Comparison of ENCODE assay signal across 21 mouse cellular contexts in the genomic region with DNA sequence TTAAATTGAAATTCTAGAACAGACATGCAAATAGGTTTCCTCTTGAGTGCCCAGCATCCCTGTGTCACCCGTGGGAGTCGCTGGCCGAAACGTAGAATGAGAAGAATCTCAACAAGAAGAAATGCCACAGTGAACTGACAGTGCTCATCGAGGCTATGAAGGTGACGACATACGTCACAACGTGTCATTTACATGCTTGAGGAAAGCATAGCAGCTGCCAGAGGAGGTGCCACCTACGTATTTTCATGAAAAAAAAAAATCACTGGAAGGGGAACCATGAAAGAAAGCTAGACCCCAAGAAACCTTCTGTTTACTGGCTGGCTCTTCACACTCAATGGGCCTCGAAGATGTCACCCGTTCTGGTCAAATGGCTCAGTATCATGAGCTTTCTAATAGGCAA. TPM values are rescaled to one million over a fixed set of nuclear protein-coding genes. Genes with fewer than 3 reads are reported as not detected.
A peak's percentile ranks its signal among the peaks of the same experiment; 100 is the strongest.
DNase-seq lines count a peak whose midpoint lies in the region; ATAC-seq and TF ChIP-seq lines count a peak whose summit lies in the region.
"Had no signal": no experiment of that assay in that cellular context is flagged by ENCODE, and none has a peak within 500 bp of the region (broad histone marks: within the 10 kb centered on the region; RNA-seq: fewer than 3 reads in every experiment).

No protein-coding gene starts in this region.

- TF ChIP-seq CTCF in liver, embryonic 14.5 days (IDR thresholded peaks at IDR 0.05; ENCODE audit: low read depth) = no peak
- no peak for TF ChIP-seq CTCF in forebrain, postnatal 0 days (IDR thresholded peaks at IDR 0.05; ENCODE audit: low read depth)

- peaks cover 0 to 4% of the 10 kb centered on the region in 2 experiments; a peak in 1 of 4 replicates for H3K4me1 ChIP-seq in liver, embryonic 14.5 days (replicated peaks; ENCODE audit: control insufficient read depth in 2 of 2, insufficient read depth in 2 of 2, low read length in 1 of 2)
- no peaks in the 10 kb centered on the region for H3K4me1 ChIP-seq in hindbrain, embryonic 12.5 days
- H3K4me1 ChIP-seq in forebrain, postnatal 0 days (ENCODE audit: insufficient read depth) = no peaks in the 10 kb centered on the region
- H3K4me1 ChIP-seq: heart, embryonic 15.5 days; hindbrain, embryonic 10.5 days; midbrain, embryonic 12.5 days had no signal

- ATAC-seq in activated CD4-positive, CD25-positive, alpha-beta regulatory T cell, adult 4 months = peak; percentile 63
- no peak for ATAC-seq in liver, embryonic 14.5 days (ENCODE audit: insufficient read depth)
- no peak for ATAC-seq in hindbrain, embryonic 12.5 days (ENCODE audit: low FRiP score)
- ATAC-seq in forebrain, postnatal 0 days = no peak
- ATAC-seq: forebrain, embryonic 16.5 days had no signal

- TF ChIP-seq EP300 in liver, embryonic 14.5 days (IDR thresholded peaks at IDR 0.05; ENCODE audit: low read depth) = no peak

- H3K4me2 ChIP-seq in liver, embryonic 14.5 days (ENCODE audit: low read depth) = peak overlapping the region; percentile 36
- peak overlapping the region; percentile 93 for H3K4me2 ChIP-seq in myocyte (ENCODE audit: low read depth)
- no peak overlapping the region for H3K4me2 ChIP-seq in hindbrain, embryonic 12.5 days (replicated peaks)
- no peak overlapping the region for H3K4me2 ChIP-seq in forebrain, postnatal 0 days (ENCODE audit: low read depth)
- H3K4me2 ChIP-seq: heart, embryonic 15.5 days; midbrain, embryonic 12.5 days had no signal

- TF ChIP-seq POLR2A in myocyte (IDR thresholded peaks at IDR 0.05; ENCODE audit: insufficient read length, low read depth) = no peak

- H3K27me3 ChIP-seq in liver, embryonic 14.5 days (ENCODE audit: control insufficient read depth, insufficient read depth, low read length) = 0 out of 2 replicates have a peak, but pooled peaks cover 2% of the 10 kb centered on the region
- H3K27me3 ChIP-seq in myocyte (ENCODE audit: control insufficient read depth, insufficient read depth, insufficient read length) = no peaks in the 10 kb centered on the region
- 0 out of 2 replicates have a peak, but pooled peaks cover 3% of the 10 kb centered on the region for H3K27me3 ChIP-seq in hindbrain, embryonic 12.5 days
- H3K27me3 ChIP-seq in forebrain, postnatal 0 days (ENCODE audit: insufficient read depth, low read length) = no peaks in the 10 kb centered on the region
- H3K27me3 ChIP-seq: heart, embryonic 15.5 days; midbrain, embryonic 12.5 days had no signal

- no peaks in the 10 kb centered on the region for H3K9me3 ChIP-seq in liver, embryonic 14.5 days (ENCODE audit: control insufficient read depth, low read length)
- no peaks in the 10 kb centered on the region for H3K9me3 ChIP-seq in hindbrain, embryonic 12.5 days (replicated peaks)
- no peaks in the 10 kb centered on the region for H3K9me3 ChIP-seq in forebrain, postnatal 0 days (ENCODE audit: low read length)
- H3K9me3 ChIP-seq: heart, embryonic 15.5 days; hindbrain, embryonic 10.5 days; midbrain, embryonic 12.5 days had no signal

- 59% methylated on average over 11 of the region's 11 CpGs for WGBS in liver, embryonic 14.5 days (ENCODE audit: insufficient replicate concordance)
- WGBS in hindbrain, embryonic 12.5 days = 89% methylated on average over 11 of the region's 11 CpGs
- 87% methylated on average over 11 of the region's 11 CpGs for WGBS in forebrain, postnatal 0 days

- H3K9ac ChIP-seq in liver, embryonic 14.5 days (replicated peaks) = no peak overlapping the region
- H3K9ac ChIP-seq in hindbrain, embryonic 12.5 days = no peak overlapping the region
- no peak overlapping the region for H3K9ac ChIP-seq in forebrain, postnatal 0 days
- H3K9ac ChIP-seq: heart, embryonic 15.5 days; midbrain, embryonic 12.5 days had no signal

- H3K4me3 ChIP-seq in liver, embryonic 14.5 days (ENCODE audit: insufficient read depth in 1 of 2, low read depth in 2 of 2, low read length in 2 of 2) = no peak overlapping the region
- H3K4me3 ChIP-seq in myocyte = peak overlapping the region; percentile 1
- no peak overlapping the region for H3K4me3 ChIP-seq in hindbrain, embryonic 12.5 days
- no peak overlapping the region for H3K4me3 ChIP-seq in forebrain, postnatal 0 days (ENCODE audit: low read depth, low read length)
- H3K4me3 ChIP-seq: heart, adult 2 months; heart, embryonic 15.5 days; hindbrain, embryonic 10.5 days; midbrain, embryonic 12.5 days had no signal

- H3ac ChIP-seq in myocyte (ENCODE audit: control insufficient read depth, insufficient read length) = no peak overlapping the region

- DNase-seq in CD4-positive, CD25-positive, alpha-beta regulatory T cell, adult 2 months (ENCODE audit: low read depth, low spot score) = peak; percentile 78
- no peak for DNase-seq in liver, embryonic 14.5 days (ENCODE audit: low read depth in 3 of 3, low spot score in 3 of 3)
- no peak for DNase-seq in forebrain, postnatal 0 days
- DNase-seq in frontal cortex, postnatal 14 days (ENCODE audit: low spot score in 2 of 2) = no peak
- DNase-seq: cerebellum, adult 9-11 months; gastrocnemius, adult 2 months; layer of hippocampus, postnatal 36 days; lung, adult 2 months had no signal

- no peak overlapping the region for H3K27ac ChIP-seq in liver, embryonic 14.5 days
- H3K27ac ChIP-seq in hindbrain, embryonic 12.5 days = no peak overlapping the region
- no peak overlapping the region for H3K27ac ChIP-seq in forebrain, postnatal 0 days (ENCODE audit: low read depth, low read length)
- H3K27ac ChIP-seq: heart, adult 2 months; heart, embryonic 15.5 days; hindbrain, embryonic 10.5 days; midbrain, embryonic 12.5 days; stomach, postnatal 0 days had no signal

- H3K36me3 ChIP-seq in liver, embryonic 14.5 days (replicated peaks; ENCODE audit: control insufficient read depth, insufficient read depth, low read depth) = no peaks in the 10 kb centered on the region
- no peaks in the 10 kb centered on the region for H3K36me3 ChIP-seq in myocyte (ENCODE audit: control insufficient read depth, insufficient read depth)
- H3K36me3 ChIP-seq in hindbrain, embryonic 12.5 days = no peaks in the 10 kb centered on the region
- no peaks in the 10 kb centered on the region for H3K36me3 ChIP-seq in forebrain, postnatal 0 days (ENCODE audit: insufficient read depth)
- H3K36me3 ChIP-seq: heart, embryonic 15.5 days; hindbrain, embryonic 10.5 days; midbrain, embryonic 12.5 days had no signal

- no peaks in the 10 kb centered on the region for H3K79me2 ChIP-seq in myocyte (ENCODE audit: control insufficient read depth, insufficient read depth)

TF ChIP-seq in myocyte, 11 proteins besides CTCF, POLR2A, EP300 and RAD21:
- no peak for TF ChIP-seq E2F4 (IDR thresholded peaks at IDR 0.05; ENCODE audit: insufficient read depth)
- peak in 2 of 3 experiments; percentile 12 to 48 for TF ChIP-seq MYOD1 (IDR thresholded peaks at IDR 0.05; ENCODE audit: control insufficient read depth in 1 of 3, insufficient read length in 2 of 3, low read depth in 2 of 3)

RNA-seq across cellular contexts. Expression of a gene that starts 54.0 kb away (rescaled TPM):
- 10 to 100 TPM; 11.3 to 16.4 TPM for polyA plus RNA-seq in activated CD4-positive, CD25-positive, alpha-beta regulatory T cell, adult 4 months (2017; shearing (Covaris generic))
- 0.03 and 0.11 TPM in 2 replicates for polyA plus RNA-seq in liver, embryonic 14.5 days (2012; rRNA removed)
- polyA plus RNA-seq in liver, embryonic 14.5 days (2014; fragmentation: Nextera tagmentation; extraction: Ambion mirVana) = not detected in 2 replicates
- not detected for polyA plus RNA-seq in myocyte (2012; fragmentation: generic; extraction: Trizol)
- polyA plus RNA-seq in hindbrain, embryonic 12.5 days (2016; fragmentation: Nextera tagmentation; extraction: Ambion mirVana) = 0.20 and 0.21 TPM in 2 replicates
- 0.10 and 0.15 TPM in 2 replicates for total RNA-seq in forebrain, postnatal 0 days (2014; rRNA removed)
- polyA plus RNA-seq in forebrain, postnatal 0 days (2015; fragmentation: Nextera tagmentation; extraction: Ambion mirVana) = not detected in 2 replicates
- total RNA-seq: adrenal gland, postnatal 4 days; gastrocnemius, adult 2 months; heart, adult 2 months; left cerebral cortex, postnatal 36 days had no signal
- polyA plus RNA-seq: erythroblast, embryonic 14.5 days; hindbrain, embryonic 10.5 days; kidney, embryonic 16.5 days; midbrain, embryonic 12.5 days; stomach, postnatal 0 days had no signal

Comparison
In these comparisons a context has a peak if more than half of its experiments do, and no peak if none do; other contexts are left out.
1. H3K4me2 ChIP-seq: peak in liver, embryonic 14.5 days (single experiment) and myocyte (single experiment); none in hindbrain, embryonic 12.5 days (single experiment) and forebrain, postnatal 0 days (single experiment).
2. RNA of a gene that starts 54.0 kb away (polyA plus RNA-seq): 11.3 to 16.4 TPM in activated CD4-positive, CD25-positive, alpha-beta regulatory T cell, adult 4 months; 0.20 to 0.21 TPM in hindbrain, embryonic 12.5 days, 0.03 to 0.11 TPM in liver, embryonic 14.5 days, not detected in forebrain, postnatal 0 days and not detected in myocyte (single experiment); every median in the first group is over 10 times any median in the second.